Mouse (Mus musculus): Measurements from ENCODE around the gene Zfp618.

Gene Zfp618

DNA sequence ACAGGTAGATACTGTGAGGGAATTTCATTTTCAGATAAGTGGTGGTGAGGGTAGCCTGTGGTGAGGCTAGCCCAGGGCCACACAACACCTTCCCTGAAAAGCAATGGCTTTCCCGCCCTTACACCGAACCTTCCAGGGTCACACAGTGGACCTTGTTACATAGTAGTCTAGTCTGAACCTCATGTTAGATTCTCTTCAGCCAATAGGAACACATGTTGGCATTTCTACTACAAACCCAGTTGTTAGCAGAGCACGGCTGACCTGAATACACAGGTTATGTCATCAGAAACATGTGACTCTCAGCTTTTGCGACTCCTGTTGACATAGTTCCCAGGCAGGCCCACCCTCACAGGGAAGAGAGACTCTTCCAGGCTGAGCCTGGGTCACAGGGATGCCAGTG is 33.9 kb downstream of the Zfp618 start:
- no peak for DNase-seq (ENCODE audit: low spot score)

DNA sequence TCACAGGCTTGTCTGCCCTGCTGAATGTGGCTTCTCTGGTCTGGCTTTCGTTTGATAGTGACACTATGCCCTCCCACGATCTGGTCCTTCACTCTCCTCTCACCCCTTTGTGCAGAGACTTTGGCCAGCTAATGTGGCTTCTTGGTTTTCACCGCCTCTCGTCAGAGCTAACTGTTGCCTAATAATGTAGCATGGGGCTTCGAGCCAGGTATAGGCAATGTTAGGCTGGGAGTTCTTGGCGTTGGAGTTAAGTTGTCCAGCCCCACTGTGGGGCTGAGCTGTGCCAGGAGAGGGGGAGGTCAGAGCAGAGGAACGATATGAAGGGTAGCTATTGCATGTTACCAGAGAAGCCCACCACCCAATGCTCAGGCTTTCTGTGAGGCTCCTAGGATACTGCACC is 34.5 kb downstream of the Zfp618 start:
- no peak for DNase-seq (ENCODE audit: low spot score)

DNA sequence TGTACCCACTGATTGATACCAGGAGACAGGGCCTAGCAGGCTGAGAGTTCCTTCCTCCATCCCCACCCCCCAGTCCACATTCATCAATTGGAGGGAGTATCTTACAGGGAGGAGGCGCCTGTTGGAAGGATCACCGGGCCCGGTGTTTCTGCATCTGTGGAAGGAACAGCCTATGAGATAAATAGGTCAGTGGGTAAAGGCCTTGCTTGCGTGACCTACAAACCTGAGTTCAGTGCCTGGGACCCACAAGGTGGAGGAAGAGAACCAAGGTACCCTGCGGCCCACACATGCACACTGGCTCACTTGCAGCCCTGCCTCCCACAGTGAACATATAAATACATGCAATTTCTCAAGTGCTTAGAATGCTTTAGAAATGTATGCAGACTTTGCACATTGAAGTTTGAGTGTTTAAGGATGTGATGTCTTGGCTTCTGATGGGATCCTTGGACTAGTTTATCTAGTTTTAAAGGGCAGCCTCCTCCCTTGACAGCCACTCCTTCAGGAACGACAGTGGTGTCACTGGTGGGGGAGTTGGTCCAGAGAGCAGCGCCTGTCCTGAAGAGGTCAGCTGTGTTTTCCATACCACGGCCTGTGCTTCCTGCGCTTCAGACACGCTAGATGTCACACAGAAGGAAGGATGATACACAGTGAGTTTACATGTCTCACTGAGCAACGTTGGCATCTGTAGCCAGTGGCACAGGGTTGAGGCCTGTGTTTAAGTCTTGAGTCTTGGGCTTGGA is 35.1 kb downstream of the Zfp618 start:
- DNase-seq (ENCODE audit: low spot score), result no peak

DNA sequence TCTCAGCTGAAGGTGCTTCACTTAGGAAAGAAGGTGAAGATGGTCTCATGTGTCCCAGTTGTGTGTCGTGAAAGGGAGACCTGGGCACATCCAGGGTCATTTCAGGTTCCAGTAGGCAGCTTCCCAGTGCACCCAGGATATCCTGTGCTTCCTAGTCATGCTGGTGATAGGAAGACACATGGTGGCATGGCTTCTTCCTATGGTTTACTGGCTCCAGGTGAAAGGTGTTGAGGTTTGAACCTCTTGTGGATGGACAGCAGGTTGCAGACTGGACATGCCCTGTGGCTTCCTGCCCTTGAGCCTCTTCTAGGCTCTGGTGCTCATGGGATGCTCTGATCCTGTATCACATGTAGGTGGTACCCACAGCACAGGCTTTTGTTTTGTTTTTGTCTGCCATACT is 37.0 kb downstream of the Zfp618 start:
- DNase-seq (ENCODE audit: low spot score), result no peak

DNA sequence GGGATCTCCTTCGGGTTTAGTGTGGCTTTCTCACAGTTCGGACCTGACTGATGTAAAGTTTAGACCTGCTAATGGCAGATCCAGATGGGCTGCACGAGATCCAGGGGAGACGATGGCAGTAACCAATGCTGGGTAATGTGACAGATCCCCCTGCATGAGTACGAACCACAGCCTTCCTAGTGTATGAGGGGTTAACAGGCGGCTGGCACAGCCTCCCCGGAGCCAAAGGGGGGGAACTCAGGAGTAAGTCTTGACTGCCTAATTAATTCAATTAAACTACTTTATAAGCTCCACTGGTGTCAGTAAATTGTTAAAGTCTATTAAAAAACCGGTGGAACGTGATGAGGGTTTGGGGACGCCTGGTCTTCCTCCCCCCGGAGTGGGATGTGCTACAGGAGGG is 39.1 kb downstream of the Zfp618 start:
- DNase-seq (ENCODE audit: low spot score), result no peak

DNA sequence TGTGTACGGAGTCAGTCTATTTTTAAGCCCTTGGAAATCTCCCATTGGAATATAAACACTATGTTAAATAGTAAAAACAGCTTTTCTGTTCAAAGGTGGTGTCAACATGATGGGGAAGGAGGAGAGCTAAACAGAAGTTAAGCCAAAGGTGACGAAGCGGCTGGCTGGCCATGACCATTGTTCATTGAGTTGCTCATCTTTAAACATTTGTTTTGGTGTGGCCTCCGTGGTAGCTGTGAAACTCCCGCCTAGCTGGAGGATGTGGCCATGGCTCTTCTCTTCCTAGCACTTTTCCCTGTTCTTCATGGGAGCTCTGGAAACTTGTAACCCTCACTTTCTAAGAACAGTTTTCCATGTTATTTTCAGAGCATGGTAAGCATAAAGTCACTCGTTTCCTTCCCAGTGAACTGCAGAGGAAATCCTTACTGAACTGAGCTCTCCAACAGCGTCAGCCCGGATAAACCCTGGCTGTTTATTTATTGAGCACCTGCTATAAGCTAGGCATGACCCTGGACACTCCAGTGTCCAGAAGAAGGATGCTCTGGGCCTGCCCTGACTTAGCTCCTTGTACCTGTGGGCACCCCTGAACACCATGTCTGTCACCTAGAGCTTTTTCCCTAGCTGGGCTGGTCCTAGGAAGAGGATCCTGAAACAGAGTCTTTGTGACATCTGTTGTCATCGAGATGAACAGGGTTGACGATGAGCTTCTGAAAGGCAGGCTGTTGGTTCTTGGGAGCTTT is 40.2 kb downstream of the Zfp618 start:
- DNase-seq (ENCODE audit: low spot score), result no peak

DNA sequence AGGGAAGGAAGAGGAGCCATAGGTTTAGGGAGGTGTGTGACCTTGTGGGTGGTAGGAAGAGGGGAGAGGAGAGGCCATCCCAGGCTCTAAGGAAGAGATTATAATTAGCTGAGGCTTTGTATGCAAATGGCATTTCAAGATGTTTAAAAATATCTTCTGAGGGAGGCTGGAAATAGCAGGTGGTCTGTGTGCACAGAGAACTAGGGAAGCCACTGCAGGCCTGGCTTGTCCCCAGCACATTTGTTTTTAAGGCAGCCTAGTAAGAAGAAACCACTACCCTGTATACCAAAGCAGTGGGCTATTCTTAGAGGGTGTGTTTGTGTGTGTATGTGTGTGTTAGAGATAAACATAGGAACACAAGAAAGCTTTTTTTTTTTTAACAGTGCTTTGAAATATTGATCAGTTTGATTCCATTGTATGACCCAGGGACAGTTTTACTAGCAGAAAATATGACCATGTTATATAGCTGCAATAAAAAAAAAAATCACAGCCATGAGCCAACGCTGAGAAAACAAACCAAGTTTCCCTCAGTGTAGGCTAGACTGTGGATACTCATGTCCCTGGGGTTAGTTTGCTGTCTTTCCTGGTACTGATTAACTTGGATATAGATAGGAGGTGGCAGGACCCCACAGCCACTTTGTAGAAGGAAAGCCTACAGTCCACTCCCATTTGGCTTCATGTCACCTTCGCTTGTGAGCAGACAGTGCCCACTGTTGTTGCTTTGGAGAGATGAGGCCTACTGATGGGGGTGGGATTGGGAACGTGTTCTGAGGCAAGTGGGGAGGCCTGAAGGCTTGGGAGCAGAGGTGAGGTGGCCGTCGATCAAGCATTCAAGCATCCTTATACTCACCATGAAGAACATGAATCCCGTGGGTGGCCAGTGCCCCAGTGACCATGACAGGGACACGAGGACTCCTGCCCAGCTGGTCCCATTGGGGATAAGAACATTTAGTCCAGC is 41.1 kb downstream of the Zfp618 start:
- no peak for DNase-seq (ENCODE audit: low spot score)

DNA sequence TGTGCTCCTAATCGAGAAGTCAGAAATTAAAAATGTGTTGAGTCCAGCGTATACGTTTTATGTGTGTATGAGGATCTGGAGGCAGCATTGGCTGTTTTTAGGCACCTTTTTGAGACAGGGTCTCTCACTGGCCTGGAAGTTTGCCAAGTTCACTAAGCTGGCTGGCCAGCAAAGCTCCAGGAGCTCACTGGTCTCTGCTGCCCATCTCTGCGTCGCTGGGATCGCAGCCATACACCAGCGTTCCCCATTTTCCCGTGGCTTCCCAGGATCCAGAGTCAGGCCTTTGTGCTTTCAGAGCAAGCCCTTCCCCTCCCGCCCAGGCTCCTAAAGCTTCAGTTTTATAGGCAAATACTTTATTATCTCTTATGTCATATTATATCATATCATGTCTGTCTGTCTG is 42.8 kb downstream of the Zfp618 start:
- no peak for DNase-seq (ENCODE audit: low spot score)

DNA sequence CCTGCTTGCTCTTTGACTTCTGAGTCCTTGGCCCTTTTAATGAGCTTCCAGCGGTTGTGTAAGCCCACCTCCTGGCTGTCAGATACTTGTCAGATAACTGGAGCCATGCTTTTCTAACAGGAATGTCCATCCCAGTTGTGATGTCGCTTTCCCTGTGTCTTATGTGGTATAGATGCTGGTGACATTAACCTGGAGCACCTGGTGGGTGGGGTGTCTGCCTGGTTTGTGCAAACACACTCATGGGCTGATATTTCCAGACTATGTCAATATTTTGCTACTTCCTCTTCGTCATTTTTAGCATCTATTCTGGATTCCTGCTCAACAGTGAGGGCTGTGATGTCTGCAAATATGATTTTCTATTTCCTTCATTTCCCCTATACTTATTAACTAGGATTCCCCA is 43.4 kb downstream of the Zfp618 start:
- DNase-seq (ENCODE audit: low spot score), result no peak

DNA sequence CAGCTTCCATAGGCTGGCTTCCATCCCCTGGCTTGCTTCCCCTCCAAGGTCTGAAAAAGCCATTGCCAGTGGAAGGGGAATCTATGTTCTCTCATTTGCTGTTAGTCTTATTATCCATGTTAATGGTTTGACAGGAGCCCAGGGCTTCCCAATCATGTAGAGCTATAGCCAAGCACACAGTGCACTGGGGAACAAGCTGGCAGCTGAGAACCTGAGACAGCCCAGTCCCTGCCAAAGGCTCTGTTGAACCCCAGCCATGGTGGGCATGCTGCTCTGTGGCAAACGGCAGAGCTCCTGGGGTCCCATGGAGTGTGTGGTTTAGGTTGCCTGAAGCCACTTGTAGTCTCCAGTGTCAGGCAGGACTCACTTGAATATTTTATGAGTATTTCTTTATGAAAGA is 44.4 kb downstream of the Zfp618 start:
- DNase-seq (ENCODE audit: low spot score), result no peak

DNA sequence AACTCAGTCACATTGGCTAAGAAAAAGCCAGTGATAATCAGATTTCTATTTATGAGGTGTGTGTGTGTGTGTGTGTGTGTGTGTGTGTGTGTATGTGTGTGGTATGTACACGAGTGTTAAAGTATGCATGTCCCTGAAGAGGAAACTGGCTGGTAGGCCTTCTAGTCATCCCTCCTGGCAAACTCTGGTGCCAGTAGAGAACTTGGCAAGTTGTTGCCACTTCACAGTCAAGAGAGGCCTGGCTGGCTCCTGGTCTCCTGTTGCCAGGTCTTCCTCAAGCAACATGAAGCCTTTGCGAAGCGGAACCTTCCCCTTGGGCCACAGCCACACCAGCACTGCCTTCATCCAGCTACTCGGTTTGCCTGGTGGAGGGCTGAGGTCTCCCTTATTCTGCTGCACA is 44.9 kb downstream of the Zfp618 start:
- DNase-seq (ENCODE audit: low spot score), result no peak

DNA sequence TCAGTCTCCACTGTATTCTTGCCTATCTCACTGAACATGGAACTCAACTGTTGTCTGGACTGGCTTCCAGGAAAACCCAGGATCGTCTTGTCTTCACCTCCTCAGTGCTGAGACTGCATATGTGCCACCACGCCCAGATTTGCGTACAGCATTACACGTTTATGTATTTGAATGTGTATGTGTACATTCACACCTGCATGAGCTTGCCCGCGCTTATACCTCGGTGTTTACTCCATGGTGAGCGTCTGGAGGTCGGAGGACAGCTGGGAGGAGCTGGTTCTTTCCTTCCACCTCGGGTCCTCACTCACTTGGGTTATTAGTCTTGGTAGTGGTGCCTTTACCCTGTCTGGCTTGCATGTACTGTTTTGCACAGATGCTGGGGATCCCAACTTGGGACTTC is 53.2 kb downstream of the Zfp618 start:
- no peak for DNase-seq (ENCODE audit: low spot score)

DNA sequence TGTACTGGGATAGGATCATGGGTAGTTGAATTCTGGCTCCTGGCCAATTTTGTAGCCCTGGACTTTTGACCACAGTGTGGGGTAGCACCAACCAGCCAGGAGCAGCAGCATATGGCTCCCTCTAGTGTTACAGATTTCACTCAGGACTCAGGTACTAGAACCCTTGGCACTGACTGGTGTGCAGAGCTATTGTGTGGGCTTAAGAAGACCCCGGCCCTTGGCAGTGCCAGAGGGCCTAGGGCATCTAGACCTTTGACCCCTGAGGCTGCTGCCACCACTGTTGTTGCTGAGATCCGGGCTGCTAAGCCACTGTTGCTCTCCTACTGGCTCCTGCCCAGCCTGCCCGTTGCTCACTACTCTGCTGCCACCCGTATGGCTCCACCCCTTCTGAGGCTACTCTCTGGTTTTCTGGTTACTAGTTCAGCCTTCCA is 54.1 kb downstream of the Zfp618 start:
- DNase-seq (ENCODE audit: low spot score), result no peak

DNA sequence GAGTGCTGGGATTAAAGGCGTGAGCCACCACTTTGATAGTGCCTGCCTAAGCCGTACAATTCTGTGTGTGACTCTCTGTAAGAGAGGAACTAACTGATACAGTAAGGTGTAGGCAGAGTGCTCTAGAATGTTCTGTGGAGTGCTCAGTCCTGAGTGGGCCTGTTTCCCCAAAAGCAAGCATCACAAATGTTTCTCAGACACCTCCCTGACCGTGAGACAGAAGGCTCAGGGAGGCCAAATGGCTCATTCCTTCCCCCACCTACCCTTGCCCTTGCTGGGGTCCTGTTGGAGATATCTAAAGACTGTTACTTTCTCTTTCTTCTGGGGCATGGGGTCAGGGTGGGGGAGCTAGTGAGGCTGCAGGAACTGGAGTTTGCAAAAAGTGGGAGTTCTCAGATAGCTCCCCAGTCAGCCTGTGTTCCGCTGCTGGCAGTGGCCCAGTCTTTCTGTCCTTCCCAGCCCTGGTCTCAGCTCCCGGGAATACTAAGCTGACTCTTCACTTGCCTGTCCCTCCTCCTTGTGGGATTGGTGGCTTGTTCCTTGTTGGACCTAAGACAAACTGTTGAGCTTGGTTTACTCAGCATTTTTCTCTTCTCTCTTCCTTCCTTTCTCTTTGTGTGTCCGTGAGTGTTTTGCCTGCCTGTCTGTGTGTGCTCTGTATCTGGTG is 55.8 kb downstream of the Zfp618 start:
- no peak for DNase-seq (ENCODE audit: low spot score)

DNA sequence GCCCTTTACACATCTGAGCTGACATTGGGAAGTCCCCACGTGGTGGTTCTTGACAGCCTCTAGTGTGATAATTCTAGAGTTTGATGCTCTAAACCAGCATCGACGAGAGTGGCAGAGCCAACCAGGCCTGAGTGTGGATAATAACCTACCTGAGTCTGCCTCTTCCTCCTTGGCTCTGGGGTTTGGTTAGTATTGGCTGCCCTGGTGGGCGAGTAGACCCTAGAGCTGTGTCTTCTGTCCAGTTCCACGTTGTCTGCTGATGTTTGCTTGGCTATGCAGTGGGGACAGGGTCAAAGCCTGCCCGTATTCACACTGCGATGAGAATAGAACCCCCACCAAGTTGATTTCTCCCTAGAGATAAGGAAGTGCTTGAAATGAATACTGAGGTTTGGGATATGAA is 58.1 kb downstream of the Zfp618 start:
- DNase-seq (ENCODE audit: low spot score), result no peak

DNA sequence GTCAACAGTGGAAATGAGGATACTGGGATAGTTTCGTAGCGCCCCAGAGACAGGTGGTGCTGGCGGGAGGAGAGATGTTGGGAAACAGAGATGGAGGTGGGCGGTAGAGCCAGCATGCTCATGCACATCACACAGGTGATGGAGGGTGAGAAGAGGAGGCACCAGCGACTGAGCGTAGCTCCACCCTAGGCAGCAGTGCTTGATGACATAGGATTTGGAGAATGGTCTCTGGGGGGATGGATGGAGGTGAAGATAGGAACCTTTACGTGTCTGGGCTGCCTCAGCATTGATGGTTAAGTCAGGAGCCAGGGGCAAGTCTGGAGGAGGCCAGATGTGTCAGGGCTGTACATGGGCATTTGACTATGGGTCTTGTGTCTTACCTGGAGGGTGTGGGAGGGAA is 58.7 kb downstream of the Zfp618 start:
- no peak for DNase-seq (ENCODE audit: low spot score)

DNA sequence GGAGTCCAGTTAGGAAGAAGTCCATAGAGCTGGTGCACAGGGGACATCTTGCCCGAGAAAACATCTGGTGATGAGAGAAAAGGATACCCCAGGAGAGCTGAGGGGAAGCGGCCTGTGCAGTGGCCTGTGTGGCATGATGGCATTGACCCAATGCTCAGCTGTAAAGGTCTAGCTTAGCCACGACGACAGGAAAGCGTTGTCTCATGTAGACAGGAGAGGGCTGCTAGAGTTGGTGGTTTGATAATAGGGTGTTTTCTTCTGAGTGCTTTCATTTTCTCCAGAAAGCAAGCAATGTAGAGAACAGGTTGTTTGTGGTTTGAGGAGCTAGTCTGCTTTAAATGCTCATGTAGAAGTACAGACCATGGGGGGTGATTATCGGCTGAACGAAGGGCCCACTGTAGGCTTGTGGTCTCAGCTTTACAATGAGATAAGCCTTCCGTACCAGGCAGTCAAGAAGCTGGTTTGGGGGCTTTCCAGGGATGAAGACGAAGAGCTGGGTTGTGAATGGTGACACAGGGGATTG is 59.4 kb downstream of the Zfp618 start:
- no peak for DNase-seq (ENCODE audit: low spot score)

DNA sequence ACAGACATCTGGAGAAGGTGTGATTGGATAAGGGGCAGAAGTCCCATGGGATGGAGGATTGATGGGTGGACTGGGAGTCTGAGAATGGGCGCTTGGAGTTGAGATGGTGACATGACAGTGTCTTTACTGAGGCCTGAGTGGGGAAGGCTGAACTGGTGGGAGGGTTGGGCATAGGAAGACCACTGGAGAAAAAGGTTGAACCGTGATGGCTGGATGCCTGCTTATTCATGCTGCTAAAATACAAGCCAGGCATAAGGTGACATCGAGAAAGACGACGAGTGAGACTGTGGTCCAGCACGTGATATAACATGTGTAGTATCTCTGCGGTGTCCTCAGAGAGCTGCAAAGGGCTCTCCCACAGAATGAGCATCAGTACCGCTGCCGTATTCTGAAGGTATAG is 59.9 kb downstream of the Zfp618 start:
- DNase-seq (ENCODE audit: low spot score), result no peak

DNA sequence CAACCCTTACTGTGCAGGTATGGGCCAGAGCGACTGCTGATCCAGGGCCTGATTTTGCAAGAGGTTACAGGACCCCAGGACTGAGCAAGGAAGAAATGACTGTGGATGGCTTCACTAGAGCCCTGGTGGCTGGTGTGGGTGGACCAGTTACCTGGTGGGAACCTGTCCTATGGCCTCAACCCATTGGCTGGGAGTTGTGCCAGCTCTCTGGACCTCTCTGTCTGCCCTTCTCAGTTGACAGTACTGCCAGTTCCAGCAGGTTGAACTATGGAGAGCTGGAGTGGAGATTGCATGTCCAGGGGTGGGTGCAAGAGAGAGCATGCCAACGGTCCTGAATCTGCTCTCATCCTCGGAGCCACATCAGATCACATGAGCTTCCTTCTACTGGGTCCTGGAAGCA is 60.9 kb downstream of the Zfp618 start:
- no peak for DNase-seq (ENCODE audit: low spot score)

DNA sequence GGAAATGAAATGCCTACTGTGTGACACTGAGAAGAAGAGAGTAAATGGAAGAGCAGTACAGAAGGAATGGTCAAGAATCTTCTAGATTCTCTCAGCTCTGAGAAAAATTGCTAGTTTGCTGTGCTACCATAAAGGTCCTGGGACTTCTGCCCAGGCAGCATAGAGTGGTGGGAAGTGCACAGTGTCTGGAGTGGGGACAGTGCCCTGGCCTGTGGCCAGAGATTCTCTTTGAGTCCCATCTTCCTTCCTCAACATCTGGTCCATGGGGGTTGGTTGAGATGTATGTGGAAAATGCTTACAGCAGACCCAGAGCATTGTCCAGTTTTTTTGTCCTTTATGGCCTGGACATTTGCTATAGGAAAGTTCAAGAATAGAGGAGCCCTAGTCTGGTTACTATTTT is 62.1 kb downstream of the Zfp618 start:
- no peak for DNase-seq (ENCODE audit: low spot score)

DNA sequence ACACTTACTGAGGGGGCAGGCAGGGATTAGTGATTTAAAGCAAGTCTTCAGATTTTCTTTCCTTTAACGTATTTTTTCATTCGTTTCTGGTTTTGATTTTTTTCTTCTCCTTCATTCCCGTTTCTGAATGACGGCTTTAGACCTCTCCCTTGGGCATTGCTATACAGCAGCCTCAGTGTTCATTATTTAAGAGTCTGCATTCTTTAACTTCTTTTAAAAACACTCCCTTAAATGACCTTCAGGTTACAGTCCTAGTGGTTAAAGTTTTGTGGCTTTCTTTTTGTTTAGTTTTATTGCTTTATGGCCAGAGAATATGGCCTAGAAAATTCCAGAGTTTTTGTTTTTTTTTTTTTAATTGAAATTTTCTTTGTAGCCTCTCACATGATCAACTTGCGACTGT is 64.8 kb downstream of the Zfp618 start:
- DNase-seq (ENCODE audit: low spot score), result no peak

DNA sequence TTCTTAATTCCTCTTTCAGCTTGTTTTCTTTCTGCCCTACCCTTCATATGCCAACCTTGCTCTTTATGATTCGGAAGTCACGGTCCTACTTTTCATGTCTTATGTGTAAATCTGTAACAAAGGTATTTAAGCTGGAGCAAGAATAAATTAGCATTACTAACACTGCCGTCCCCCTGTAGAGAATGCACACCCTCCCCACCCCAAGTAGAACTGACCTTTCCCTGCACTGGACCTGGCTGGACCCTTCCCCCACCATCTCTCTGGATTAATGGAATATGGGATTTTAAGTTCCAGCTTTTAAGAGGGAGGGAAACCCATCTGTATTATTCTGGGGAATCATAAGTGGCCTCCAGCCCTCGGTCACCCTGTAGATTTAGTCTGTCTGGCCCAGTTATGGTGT is 65.9 kb downstream of the Zfp618 start:
- DNase-seq (ENCODE audit: low spot score), result no peak
